Mouse (Mus musculus): ENCODE measurements at regions not wholly inside any gene's neighbourhood (a gene's known extent, or its start where the extent isn't known, plus 50 kb on each side); places are given as distances from the start of the nearest gene placed in this dataset.

DNA sequence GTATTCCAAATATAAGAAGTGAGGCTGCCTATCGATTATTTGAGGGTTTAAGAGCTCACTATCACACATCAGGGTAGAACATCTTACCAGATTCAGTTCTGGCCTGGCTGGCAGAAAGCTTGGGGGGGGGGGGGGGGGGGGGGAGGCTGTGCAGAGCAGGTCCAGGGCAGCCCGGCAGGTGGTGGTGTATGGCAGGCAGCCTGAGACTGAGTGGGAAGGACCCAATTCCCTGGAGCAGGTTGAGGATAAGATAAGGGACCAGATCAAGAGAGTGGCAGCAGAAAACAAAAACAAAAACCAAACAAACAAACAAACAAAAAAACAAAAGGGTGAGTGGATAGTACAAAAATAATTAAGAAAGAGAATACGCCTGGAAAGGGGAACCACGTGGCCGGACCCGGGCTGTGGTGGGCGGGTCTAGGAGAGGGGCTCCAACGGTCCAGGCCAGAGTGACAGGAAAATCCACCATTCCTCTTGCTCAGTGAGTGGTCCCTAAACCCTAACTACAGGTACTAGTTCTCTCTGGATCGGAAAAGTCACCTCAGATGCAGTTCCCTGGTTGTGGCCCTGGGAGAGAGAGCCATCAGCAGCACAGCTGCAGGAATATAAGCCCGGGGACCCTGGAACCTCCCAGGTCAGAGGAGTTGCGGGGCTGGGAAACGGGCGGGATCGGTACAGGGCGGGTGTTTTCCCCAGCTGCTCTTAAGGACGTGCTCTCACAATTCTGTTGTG lies 73.3 kb downstream of the Vmn2r112 start:
- H3K36me3 ChIP-seq (ENCODE audit: control insufficient read depth, insufficient read depth, low read length) = no peaks in the 10 kb centered on the region
- H3K4me1 ChIP-seq (replicated peaks; ENCODE audit: control insufficient read depth, insufficient read depth, low read length) = no peaks in the 10 kb centered on the region
- DNase-seq (ENCODE audit: low spot score) = peak; percentile 61
- H3K27me3 ChIP-seq (ENCODE audit: control insufficient read depth, insufficient read depth, low read length) = no peaks in the 10 kb centered on the region
- no peak overlapping the region for H3K27ac ChIP-seq (ENCODE audit: low read depth, low read length)
- H3K9me3 ChIP-seq (ENCODE audit: control insufficient read depth, low read length) = no peaks in the 10 kb centered on the region
- peak overlapping the region; percentile 45 for H3K4me2 ChIP-seq (ENCODE audit: low read depth, low read length, severe bottlenecking)
- WGBS = 23% methylated on average over 16 of the region's 16 CpGs
- peak; percentile 97 for ATAC-seq (replicated peaks; ENCODE audit: low FRiP score)
- peak overlapping the region; percentile 39 for H3K9ac ChIP-seq (ENCODE audit: low read length)
- H3K4me3 ChIP-seq (ENCODE audit: low read depth, low read length) = peak overlapping the region; percentile 30

Measured in forebrain, embryonic 11.5 days (tissue).